Mouse (Mus musculus) heart, embryonic 11.5 days (tissue): ENCODE measurements around the gene Slc45a2. TPM values are rescaled to one million over a fixed set of nuclear protein-coding genes. Genes with fewer than 3 reads are reported as not detected.
A peak's percentile ranks its signal among the peaks of the same experiment; 100 is the strongest.

Experiments used
- ATAC-seq: fragments of 200-750 bp; cut with Nextera tagmentation; replicated peaks from 2 replicates; pipeline ENCODE4 v1.8.0; 2017; ENCODE audit warnings: moderate library complexity; ENCODE audit not compliant: insufficient number of reproducible peaks, low FRiP score, low TSS enrichment
- H3K27ac ChIP-seq: fragments of 300-500 bp; sonication (generic); 2 replicates; pipeline ENCODE4 v1.5.1; 2014; ENCODE audit warnings: mild to moderate bottlenecking, low read depth, low read length
- H3K27me3 ChIP-seq: fragments of 300-500 bp; sonication (generic); 2 replicates; pipeline ENCODE4 v1.6.1; 2014; ENCODE audit warnings: mild to moderate bottlenecking, low read length, mixed read lengths; ENCODE audit not compliant: control insufficient read depth, insufficient read depth
- H3K36me3 ChIP-seq: fragments of 300-500 bp; sonication (generic); 2 replicates; pipeline ENCODE4 v1.6.1; 2014; ENCODE audit warnings: mild to moderate bottlenecking, low read length, moderate library complexity, mixed read lengths; ENCODE audit not compliant: control insufficient read depth, insufficient read depth
- H3K4me1 ChIP-seq: fragments of 300-500 bp; sonication (generic); 2 replicates; pipeline ENCODE4 v1.6.1; 2014; ENCODE audit warnings: low read length; ENCODE audit not compliant: control insufficient read depth, insufficient read depth
- H3K4me2 ChIP-seq: fragments of 300-500 bp; sonication (generic); 2 replicates; pipeline ENCODE4 v1.6.1; 2014; ENCODE audit warnings: mild to moderate bottlenecking, moderate library complexity
- H3K4me3 ChIP-seq: fragments of 300-500 bp; sonication (generic); 2 replicates; pipeline ENCODE4 v1.5.1; 2014; ENCODE audit warnings: low read depth, low read length
- H3K9ac ChIP-seq: fragments of 300-500 bp; sonication (generic); 2 replicates; pipeline ENCODE4 v1.6.1; 2014; ENCODE audit warnings: mild to moderate bottlenecking, low read depth, low read length, moderate library complexity
- H3K9me3 ChIP-seq: fragments of 300-500 bp; sonication (generic); replicated peaks from 2 replicates; pipeline ENCODE4 v1.6.1; 2016; ENCODE audit warnings: low read length; ENCODE audit not compliant: control insufficient read depth
- WGBS: fragments of 180-500 bp; shearing (Covaris S2); extraction: QIAGEN DNeasy Blood & Tissue Kit; methylation state at CpG from one replicate; pipeline ENCODE4 v1.1.7; 2014; ENCODE audit not compliant: insufficient replicate concordance; 5-methylcytosine and 5-hydroxymethylcytosine counted together
- polyA plus RNA-seq: library from polyadenylated mRNA; unstranded; fragments of >200 nt; fragmentation: Nextera tagmentation; extraction: Ambion mirVana; gene quantifications from 2 replicates; pipeline ENCODE4 v1.2.1, GENCODE M21; 2014

Slc45a2 gene
- 0.04 TPM in 1 of 2 replicates, not detected in the other for polyA plus RNA-seq

DNA sequence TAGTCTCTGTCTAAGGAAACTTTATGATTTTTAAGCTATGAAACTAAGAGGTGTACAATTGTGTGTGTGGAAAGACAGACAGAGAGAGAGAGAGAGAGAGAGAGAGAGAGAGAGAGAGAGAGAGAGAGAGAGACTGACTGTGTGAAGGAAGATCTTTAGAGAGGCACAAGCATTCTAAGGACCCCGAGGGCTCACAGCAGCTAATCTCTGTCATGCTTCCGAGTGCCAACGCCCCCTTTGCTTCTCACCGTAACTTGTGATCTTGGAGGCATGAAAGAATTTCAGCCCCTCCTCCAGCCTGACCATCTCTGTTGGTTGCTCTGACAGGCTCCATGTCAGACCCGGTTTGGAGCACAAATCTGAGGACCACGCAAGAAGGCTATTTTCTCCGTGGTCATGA lies at the start of gene Slc45a2:
Gene Slc45a2 (plus strand): TSS at position 301 of the 400 bp plus-strand sequence.
- 37% methylated on average over 7 of the region's 7 CpGs for WGBS
- H3K36me3 ChIP-seq = no peaks in the 10 kb centered on the region

DNA sequence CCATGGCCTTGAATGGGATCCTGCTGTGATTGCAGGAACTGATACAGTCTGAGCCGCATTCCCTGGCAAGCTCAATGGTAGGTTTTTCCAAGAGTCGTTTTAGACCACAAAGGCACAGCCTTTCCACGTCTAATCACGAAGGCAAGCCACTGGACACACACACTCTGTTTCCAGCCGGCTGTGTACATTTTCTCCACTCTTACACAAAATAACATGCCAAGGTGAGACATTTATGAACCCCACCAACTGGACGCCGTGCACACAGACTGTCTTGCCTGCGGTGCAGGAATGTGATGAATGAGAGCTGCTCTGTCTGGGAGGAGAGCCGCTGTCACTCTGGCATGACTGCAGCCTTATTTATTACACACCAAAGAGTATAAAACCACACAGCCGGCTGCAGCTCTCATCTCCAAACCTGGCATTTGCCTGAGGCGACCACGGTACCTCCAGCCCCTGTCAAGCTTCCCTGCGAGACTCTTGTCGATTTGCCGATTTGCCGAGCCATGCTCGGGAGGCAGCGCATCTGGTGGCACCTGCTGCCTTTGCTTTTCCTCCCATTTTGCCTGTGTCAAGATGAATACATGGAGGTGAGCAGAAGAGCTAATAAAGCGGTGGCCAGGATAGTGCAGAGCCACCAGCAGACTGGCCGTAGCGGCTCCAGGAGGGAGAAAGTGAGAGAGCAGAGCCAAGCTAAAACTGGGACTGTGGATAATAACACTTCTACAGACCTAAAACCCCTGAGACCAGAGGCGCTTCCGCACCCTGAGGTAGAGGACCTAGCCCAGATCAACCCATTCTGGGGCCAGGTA lies 48.4 kb upstream of the Slc45a2 start, which contains the start of gene C1qtnf3:
Gene C1qtnf3 (plus strand): TSS at position 382 of the 809 bp plus-strand sequence.
- Histone ChIP-seq H3K27me3 (no peaks in the 10 kb centered on the region), H3K4me3 (no peak within 1 kb of the TSS), H3K27ac (no peak within 1 kb of the TSS), H3K9me3 (no peaks in the 10 kb centered on the region), H3K4me2 (no peak within 1 kb of the TSS), H3K9ac (no peak within 1 kb of the TSS), H3K36me3 (no peaks in the 10 kb centered on the region), H3K4me1 (no peaks in the 10 kb centered on the region)
- 79% methylated on average over 23 of the region's 23 CpGs for WGBS
- no peak for ATAC-seq

More for the DNA sequence above, at the start of gene Slc45a2:
- no peak within 1 kb of the TSS for H3K9ac ChIP-seq
- no peak for ATAC-seq
- no peaks in the 10 kb centered on the region for H3K27me3 ChIP-seq
- H3K4me1 ChIP-seq = no peaks in the 10 kb centered on the region
- H3K4me2 ChIP-seq = peak within 1 kb of the TSS; percentile 43
- no peak within 1 kb of the TSS for H3K4me3 ChIP-seq
- H3K9me3 ChIP-seq = no peaks in the 10 kb centered on the region
- no peak within 1 kb of the TSS for H3K27ac ChIP-seq

DNA sequence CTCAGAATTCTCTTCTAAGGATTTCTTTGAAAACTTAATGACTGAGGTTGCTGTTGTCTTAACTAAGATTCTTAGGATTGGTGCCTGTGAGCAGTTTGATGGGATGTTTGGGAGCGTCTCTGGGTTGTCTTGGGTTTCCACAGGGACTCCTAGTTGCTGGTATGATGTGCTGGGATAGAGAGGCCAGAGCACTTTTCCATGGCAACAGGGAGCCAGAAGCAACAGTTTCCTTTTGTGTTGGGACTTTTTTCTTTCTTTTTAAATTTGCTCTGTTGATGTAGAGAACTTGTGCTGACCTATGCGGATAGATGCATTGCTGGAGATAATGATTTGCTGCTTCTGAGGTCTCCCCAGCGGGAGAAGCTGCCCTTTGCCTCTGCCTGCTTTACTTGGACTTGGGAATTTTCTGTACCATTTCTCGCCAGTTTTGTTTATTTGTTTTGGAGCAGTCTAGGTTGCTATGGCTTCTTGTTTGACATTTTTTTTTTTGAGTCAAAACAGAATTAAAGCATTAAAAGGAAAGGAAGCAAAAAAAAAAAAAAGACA lies 47.7 kb upstream of the Slc45a2 start:
- no peak for ATAC-seq
- Histone ChIP-seq H3K4me1 (no peaks in the 10 kb centered on the region), H3K27me3 (no peaks in the 10 kb centered on the region), H3K9ac (no peak overlapping the region), H3K36me3 (no peaks in the 10 kb centered on the region), H3K9me3 (no peaks in the 10 kb centered on the region), H3K4me2 (no peak overlapping the region), H3K27ac (no peak overlapping the region), H3K4me3 (no peak overlapping the region)
- 56% methylated on average over 4 of the region's 4 CpGs for WGBS

DNA sequence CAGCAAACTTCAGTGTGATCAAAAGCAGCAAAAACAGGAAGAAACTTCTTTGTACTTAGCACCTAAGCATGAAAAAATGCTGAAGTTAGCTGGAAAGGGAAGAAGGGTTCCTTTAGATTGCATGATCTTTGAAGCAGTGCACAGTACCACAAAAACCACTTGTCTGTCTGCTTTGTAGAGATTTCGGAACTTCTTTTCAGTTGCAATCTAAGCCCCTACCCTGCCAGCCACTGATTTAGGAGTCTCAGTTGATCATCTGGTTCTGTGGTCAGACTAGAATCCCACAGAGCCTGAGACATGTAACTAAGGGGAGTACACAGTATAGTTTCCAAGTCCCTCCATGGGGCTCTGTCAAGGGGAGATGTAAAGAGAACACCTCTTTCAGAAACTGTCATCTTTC lies 47.1 kb upstream of the Slc45a2 start:
- Histone ChIP-seq H3K27me3 (no peaks in the 10 kb centered on the region), H3K9ac (no peak overlapping the region), H3K9me3 (no peaks in the 10 kb centered on the region), H3K27ac (no peak overlapping the region), H3K4me2 (no peak overlapping the region), H3K4me1 (no peaks in the 10 kb centered on the region), H3K4me3 (no peak overlapping the region), H3K36me3 (no peaks in the 10 kb centered on the region)
- no peak for ATAC-seq
- WGBS = 54% methylated on average over 1 of the region's 1 CpGs

DNA sequence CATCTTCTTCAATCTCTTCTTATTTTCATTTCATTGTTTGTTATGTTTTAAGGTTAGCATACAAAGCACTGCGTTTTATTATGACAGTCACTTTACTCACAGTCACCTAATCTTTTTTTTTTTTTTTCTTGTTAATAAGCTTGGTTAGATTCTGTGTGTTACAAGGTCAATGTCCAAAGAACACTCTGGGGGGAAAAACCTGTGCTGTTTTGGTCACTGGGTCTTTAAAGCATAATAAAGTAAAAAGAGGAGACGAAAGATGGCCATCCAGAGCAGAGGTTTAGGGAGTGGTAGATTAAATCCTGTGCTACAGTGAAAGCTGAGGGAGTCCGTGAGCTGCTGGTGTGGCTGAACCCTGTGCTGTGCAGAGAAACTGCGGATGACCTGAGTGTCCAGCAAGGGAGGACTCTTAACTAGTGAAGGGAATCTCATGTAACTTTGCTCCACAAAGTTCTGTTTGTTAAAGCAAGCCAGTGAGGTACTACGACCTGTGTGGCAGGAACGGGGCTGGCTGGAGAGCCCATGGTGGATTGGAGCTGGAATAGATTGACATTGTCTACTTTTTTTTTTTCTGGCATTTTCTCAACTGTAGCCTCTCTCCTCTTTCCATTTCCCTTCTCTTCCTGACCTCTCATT lies 46.0 kb upstream of the Slc45a2 start:
- no peaks in the 10 kb centered on the region for H3K36me3 ChIP-seq
- no peak for ATAC-seq
- H3K9me3 ChIP-seq = no peaks in the 10 kb centered on the region
- H3K27ac ChIP-seq = no peak overlapping the region
- WGBS = 77% methylated on average over 6 of the region's 6 CpGs
- no peaks in the 10 kb centered on the region for H3K27me3 ChIP-seq
- no peak overlapping the region for H3K4me2 ChIP-seq
- no peaks in the 10 kb centered on the region for H3K4me1 ChIP-seq
- H3K4me3 ChIP-seq = no peak overlapping the region
- H3K9ac ChIP-seq = no peak overlapping the region

- H3K9ac ChIP-seq = no peak overlapping the region
- no peak overlapping the region for H3K4me2 ChIP-seq
- WGBS = 63% methylated on average over 5 of the region's 5 CpGs
- H3K36me3 ChIP-seq = no peaks in the 10 kb centered on the region
- H3K9me3 ChIP-seq = no peaks in the 10 kb centered on the region
- H3K4me3 ChIP-seq = no peak overlapping the region
- ATAC-seq = no peak
- no peak overlapping the region for H3K27ac ChIP-seq
- no peaks in the 10 kb centered on the region for H3K4me1 ChIP-seq
- no peaks in the 10 kb centered on the region for H3K27me3 ChIP-seq
Observed at GRCm38 (mm10) chr15:10955156-10955555, 45.4 kb upstream of the Slc45a2 start.

DNA sequence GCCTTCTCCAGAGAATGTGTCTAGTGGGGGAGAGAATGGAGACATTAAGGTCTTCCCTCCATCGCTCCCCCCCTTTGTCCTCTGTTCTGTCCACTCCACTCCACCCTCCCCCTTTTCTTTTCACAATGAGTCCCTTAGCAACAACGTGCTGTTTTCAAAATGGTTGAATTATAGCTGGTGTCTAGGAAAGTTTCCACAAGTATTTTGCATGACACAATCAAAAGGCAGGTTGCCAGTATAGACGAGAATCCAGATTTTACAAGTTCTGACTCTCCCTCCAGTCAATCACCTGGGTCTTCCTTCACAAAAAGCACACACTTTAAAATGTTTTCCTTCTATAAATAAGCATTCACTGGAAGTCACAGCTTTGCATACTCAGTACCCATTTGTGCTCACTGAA lies 43.8 kb upstream of the Slc45a2 start:
- H3K4me1 ChIP-seq = no peaks in the 10 kb centered on the region
- H3K27ac ChIP-seq = no peak overlapping the region
- H3K4me2 ChIP-seq = no peak overlapping the region
- WGBS = 64% methylated on average over 3 of the region's 3 CpGs
- ATAC-seq = no peak
- no peak overlapping the region for H3K9ac ChIP-seq
- no peak overlapping the region for H3K4me3 ChIP-seq
- H3K27me3 ChIP-seq = no peaks in the 10 kb centered on the region
- no peaks in the 10 kb centered on the region for H3K36me3 ChIP-seq
- H3K9me3 ChIP-seq = no peaks in the 10 kb centered on the region

DNA sequence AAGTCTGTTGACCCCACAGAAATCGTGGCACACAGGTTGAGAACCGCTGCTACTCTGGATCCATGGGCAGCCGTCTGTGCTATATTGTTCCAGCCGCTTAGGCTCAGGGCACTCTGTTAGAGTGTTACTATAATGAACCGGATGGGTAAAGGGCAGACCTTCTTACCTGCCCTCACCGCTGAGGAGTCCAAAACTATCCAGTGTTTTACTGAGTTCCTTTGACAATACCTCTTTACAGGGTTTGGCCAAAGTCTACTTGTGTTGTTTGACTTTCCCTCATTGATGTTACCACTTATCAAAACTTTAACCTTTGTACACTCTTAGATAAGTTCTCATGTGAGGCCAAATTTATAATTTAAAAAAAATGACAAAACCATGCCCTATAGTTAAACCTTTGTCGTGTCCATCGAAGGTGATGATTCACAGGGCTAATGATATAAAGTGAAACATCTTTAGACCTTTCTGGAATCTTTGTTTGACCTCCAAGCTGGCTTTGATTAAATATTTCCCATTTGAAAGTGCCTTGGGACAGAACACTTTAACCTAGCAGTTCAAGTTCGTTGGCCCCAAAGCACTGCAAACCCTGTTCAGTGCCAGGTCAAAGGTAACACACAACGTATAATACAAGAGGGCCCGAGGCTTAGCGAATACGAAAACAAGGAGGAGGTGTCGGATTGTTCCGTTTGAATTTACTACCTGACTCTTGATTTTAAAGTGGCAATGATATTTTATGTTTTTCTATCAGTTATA lies 41.1 kb upstream of the Slc45a2 start:
- no peaks in the 10 kb centered on the region for H3K27me3 ChIP-seq
- no peak for ATAC-seq
- H3K4me3 ChIP-seq = no peak overlapping the region
- H3K9me3 ChIP-seq = no peaks in the 10 kb centered on the region
- H3K27ac ChIP-seq = no peak overlapping the region
- no peaks in the 10 kb centered on the region for H3K4me1 ChIP-seq
- H3K9ac ChIP-seq = no peak overlapping the region
- H3K36me3 ChIP-seq = no peaks in the 10 kb centered on the region
- WGBS = 85% methylated on average over 15 of the region's 15 CpGs
- no peak overlapping the region for H3K4me2 ChIP-seq
